Mouse (Mus musculus) left cerebral cortex, postnatal 4 days (tissue): ENCODE measurements around the gene Pbsn. TPM values are rescaled to one million over a fixed set of nuclear protein-coding genes. Genes with fewer than 3 reads are reported as not detected.
A peak's percentile ranks its signal among the peaks of the same experiment; 100 is the strongest.
"Not testable (repeated sequence)": the region's sequence is repeated elsewhere in the genome, so short reads cannot be mapped to it uniquely, and the experiment has no call there.

Experiments
- DNase-seq: peaks from one replicate; pipeline ENCODE4 v3.0.0-alpha.2; 2022
- intact Hi-C: fragments of 180-260 bp; cut with DNase I; formaldehyde crosslinking; loops from one replicate; pipeline ENCODE4 v1.15.1; 2025
- total RNA-seq, 2 experiments: library from RNA; stranded (reverse); gene quantifications; 2 replicates each; pipeline ENCODE4 v1.2.3; 2021

The Pbsn gene
- not detected for total RNA-seq

- no peak for DNase-seq
These were observed at the start of gene Pbsn for GRCm38 (mm10) chrX:77853523-77853922. TSS of gene Pbsn (minus strand) at chrX:77853623.

GRCm38 (mm10) chrX:77880033-77880432 lies 26.6 kb upstream of the Pbsn start:
- DNase-seq, intact Hi-C loops: not testable (repeated sequence)

More at GRCm38 (mm10) chrX:77853523-77853922, at the start of gene Pbsn:
- intact Hi-C loops, result no loop called here

GRCm38 (mm10) chrX:77864458-77864857 lies 11.0 kb upstream of the Pbsn start, which contains the start of gene Gm14744:
TSS of gene Gm14744 (plus strand) at chrX:77864758.
- DNase-seq, intact Hi-C loops: not testable (repeated sequence)

GRCm38 (mm10) chrX:77812031-77812430 lies 41.4 kb downstream of the Pbsn start:
- DNase-seq, result no peak
- intact Hi-C loops, result no loop called here

- DNase-seq, result peak; percentile 41
- intact Hi-C loops, result no loop called here
These were observed 42.7 kb downstream of the Pbsn start for GRCm38 (mm10) chrX:77810608-77811206.

DNA sequence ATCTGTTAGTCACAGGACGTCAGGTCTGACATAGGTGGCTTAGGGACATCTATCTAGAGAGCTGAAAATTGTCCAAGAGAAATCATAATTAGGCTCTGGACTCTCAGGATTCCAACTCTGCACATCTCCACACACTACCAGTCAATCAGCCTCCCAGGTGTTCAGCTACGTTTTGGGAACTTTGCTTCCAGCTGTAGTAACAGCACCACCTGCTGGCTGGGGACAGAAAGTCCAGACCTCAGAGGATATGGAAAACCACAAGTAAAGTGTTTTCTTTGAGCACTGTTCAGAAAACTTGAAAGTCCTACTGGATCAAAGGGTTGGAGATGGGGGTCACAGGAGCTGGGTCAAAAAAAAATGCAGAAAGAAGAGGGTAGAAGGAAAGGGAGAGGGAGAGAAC lies 44.8 kb downstream of the Pbsn start:
- intact Hi-C loops, result no loop called here
- peak; percentile 16 for DNase-seq

DNA sequence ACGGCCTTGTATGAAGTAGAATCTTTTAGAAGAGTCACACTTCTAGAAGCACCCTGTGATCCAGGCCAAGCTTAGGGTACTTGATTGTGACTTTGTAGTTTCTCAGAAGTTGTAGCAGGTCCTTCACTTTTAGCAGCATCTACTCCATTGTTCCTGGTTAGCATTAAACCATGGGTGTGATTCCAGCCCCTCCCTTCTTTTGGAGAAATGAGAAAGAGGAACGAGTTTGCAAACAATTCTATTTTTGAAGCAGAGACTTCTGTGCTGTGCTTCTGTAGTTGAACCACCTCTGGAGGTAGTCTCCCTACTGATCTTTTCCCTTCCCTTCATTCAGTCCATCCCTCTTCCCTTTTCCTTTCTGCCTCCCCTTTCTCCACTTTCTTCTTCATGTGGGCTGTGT lies 51.1 kb downstream of the Pbsn start:
- intact Hi-C loops, result no loop called here
- no peak for DNase-seq

DNA sequence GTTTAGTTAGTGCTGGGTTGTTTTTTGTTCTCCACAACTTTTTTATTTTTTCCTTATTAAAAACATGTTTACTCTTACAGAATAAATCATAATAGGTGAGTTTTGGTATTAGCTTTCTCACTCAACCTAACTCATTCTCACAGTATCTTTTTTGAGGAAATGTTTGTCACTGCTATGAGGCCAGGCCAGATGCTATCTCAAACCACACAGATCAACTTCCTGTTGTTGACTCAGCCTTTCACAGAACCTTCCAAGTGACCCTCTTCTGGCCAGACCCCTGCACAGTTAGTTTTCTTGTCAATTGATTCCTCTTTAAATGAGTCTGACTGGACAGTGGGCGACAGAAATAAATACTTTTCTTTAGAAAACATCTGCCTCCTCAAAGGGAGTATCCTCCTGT lies 51.9 kb downstream of the Pbsn start:
- intact Hi-C loops, result no loop called here

GRCm38 (mm10) chrX:77799554-77799953 lies 53.9 kb downstream of the Pbsn start:
- DNase-seq, result no peak
- intact Hi-C loops, result no loop called here

More for the DNA sequence above, 51.9 kb downstream of the Pbsn start:
- no peak for DNase-seq

DNA sequence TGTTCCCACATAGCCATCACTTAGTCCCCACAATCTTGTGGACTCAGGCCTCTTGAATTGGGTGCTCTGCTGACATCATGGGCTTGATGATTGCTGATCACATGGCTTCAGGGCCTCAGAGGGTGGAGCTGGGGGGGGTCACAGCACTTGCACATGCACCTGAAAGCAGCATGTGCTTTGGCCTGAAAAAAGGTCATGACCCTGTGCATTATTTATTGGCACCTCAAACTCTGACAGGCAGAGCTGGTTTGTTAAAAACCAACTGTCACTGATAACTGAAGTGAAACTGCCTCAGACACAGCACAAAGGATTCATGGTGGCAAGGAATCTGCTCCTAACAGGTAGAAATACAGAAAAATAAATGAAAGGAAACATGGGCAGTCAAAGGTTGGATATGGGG lies 55.6 kb downstream of the Pbsn start:
- DNase-seq, result no peak
- intact Hi-C loops, result no loop called here

DNA sequence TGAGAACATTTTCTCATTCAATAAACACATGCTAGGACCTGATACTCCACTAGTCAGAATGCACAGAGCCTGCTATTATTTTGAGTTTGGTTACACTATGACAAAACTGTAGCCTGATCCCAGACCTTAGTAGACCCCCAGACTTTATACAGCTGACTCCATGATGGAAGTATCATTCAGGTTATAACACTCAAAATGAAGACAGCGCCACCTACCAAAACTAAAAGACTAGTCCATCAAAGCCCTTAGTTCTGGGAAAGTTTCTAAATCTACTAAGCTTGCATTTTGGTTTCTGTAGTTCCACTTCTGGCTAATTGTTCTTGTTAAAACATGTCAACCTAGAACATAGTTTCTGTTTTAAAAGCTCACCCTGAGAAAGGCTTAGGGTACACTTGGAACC lies 56.5 kb downstream of the Pbsn start:
- DNase-seq, result no peak
- intact Hi-C loops, result no loop called here

DNA sequence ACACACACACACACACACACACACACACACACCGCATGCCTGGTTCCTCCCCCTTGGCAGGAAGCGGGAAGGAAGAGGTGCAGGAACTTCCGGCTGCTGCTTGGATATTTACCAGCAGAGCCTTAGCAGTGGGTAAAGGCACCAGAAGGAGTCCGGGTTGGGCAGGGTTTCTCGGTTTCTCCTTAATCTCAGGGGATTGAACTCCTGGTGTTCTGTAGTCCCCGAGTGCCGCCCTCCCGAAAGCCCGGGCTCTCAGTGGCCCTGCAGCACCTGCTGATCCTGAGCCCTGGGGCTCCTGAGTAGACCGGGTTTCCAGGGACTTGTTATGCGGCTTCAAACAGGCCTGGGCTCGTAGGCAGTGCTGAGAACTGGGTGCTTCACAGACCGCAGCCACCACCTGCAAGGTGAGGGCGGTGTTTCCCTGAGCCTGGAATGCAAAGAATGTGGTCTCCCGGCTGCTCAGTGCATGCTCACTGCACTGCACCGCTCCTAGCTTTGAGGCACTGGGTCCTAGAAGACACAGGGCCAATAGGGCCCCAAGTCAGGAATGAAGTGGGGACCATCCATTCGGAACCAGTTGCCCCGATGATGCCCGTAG lies 57.1 kb downstream of the Pbsn start, which contains the start of gene Prkx:
Gene Prkx, minus strand, starts transcription at position 41 of the 598 bp plus-strand sequence.
- intact Hi-C loops, result no loop called here
- DNase-seq, result no peak

DNA sequence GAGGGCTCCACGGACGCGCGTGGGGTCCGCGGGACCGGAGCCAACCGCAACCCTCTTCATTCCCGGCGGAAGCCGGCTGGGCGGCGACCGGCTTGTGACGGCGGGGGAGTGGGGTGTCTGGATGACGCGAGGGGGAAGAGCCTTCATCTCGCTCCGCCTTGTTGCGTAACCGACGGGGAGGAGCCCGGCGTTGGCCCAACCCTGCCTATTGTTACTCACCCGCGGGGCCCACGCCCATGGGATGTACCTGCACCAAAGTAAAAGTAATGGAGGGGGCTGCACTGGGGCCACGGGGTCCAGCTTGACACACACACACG lies 57.6 kb downstream of the Pbsn start:
- intact Hi-C loops, result no loop called here
- DNase-seq, result peak; percentile 90

GRCm38 (mm10) chrX:77794962-77795857 lies 58.2 kb downstream of the Pbsn start:
- intact Hi-C loops, result no loop called here
- peak; percentile 11 for DNase-seq

GRCm38 (mm10) chrX:77788675-77789074 lies 64.7 kb downstream of the Pbsn start:
- intact Hi-C loops, result no loop called here

More at GRCm38 (mm10) chrX:77788675-77789074, 64.7 kb downstream of the Pbsn start:
- no peak for DNase-seq

Other genes with a start within 250 kb of the Pbsn start
- gene Prkx, start 57.3 kb downstream of the Pbsn start, total RNA-seq, result 10 to 100 TPM; 20.2 to 24.8 TPM
- not detected for gene Gm14744, start 11.1 kb upstream of the Pbsn start, total RNA-seq
- gene 5430402E10Rik, start 71.4 kb upstream of the Pbsn start, total RNA-seq, result not detected
- gene Obp1a, start 237.8 kb upstream of the Pbsn start, total RNA-seq, result not detected